Mouse (Mus musculus): ENCODE results near the gene Kdm1a.

Gene Kdm1a

GRCm38 (mm10) chr4:136601476-136601875 lies 1.0 kb downstream of the Kdm1a start:
- peak; percentile 58 for DNase-seq

- DNase-seq = no peak
These were observed 2.0 kb downstream of the Kdm1a start for GRCm38 (mm10) chr4:136600536-136600935.

GRCm38 (mm10) chr4:136599869-136600268 lies 2.7 kb downstream of the Kdm1a start:
- no peak for DNase-seq

GRCm38 (mm10) chr4:136598268-136598876 lies 4.2 kb downstream of the Kdm1a start:
- no peak for DNase-seq

- DNase-seq = no peak
These were observed 7.3 kb downstream of the Kdm1a start for GRCm38 (mm10) chr4:136595221-136595620.

- no peak for DNase-seq
These were observed 8.5 kb downstream of the Kdm1a start for GRCm38 (mm10) chr4:136594006-136594405.

GRCm38 (mm10) chr4:136592111-136592510 lies 10.4 kb downstream of the Kdm1a start:
- no peak for DNase-seq

- DNase-seq = no peak
These were observed 14.5 kb downstream of the Kdm1a start for GRCm38 (mm10) chr4:136588003-136588402.

GRCm38 (mm10) chr4:136587221-136587827 lies 15.2 kb downstream of the Kdm1a start:
- no peak for DNase-seq

- no peak for DNase-seq
These were observed 20.6 kb downstream of the Kdm1a start for GRCm38 (mm10) chr4:136581885-136582284.

- DNase-seq = no peak
These were observed 32.5 kb downstream of the Kdm1a start for GRCm38 (mm10) chr4:136569998-136570397.

- DNase-seq = no peak
These were observed 33.9 kb downstream of the Kdm1a start for GRCm38 (mm10) chr4:136568629-136569028.

GRCm38 (mm10) chr4:136562755-136563154 lies 39.8 kb downstream of the Kdm1a start:
- no peak for DNase-seq

- DNase-seq = no peak
These were observed 42.1 kb downstream of the Kdm1a start for GRCm38 (mm10) chr4:136560270-136560991.

GRCm38 (mm10) chr4:136559690-136560089 lies 42.8 kb downstream of the Kdm1a start:
- DNase-seq = no peak

- DNase-seq = no peak
These were observed 44.9 kb downstream of the Kdm1a start for GRCm38 (mm10) chr4:136557638-136558037.

- no peak for DNase-seq
These were observed 49.4 kb downstream of the Kdm1a start for GRCm38 (mm10) chr4:136553108-136553507.

- no peak for DNase-seq
These were observed 54.1 kb downstream of the Kdm1a start for GRCm38 (mm10) chr4:136548381-136548801.

- no peak for DNase-seq
These were observed 54.8 kb downstream of the Kdm1a start for GRCm38 (mm10) chr4:136547721-136548120.

GRCm38 (mm10) chr4:136546279-136547045 lies 56.1 kb downstream of the Kdm1a start:
- DNase-seq = no peak

- no peak for DNase-seq
These were observed 57.4 kb downstream of the Kdm1a start for GRCm38 (mm10) chr4:136545151-136545550.

GRCm38 (mm10) chr4:136526412-136526811 lies 76.1 kb downstream of the Kdm1a start:
- peak; percentile 74 for DNase-seq

GRCm38 (mm10) chr4:136524309-136524708 lies 78.2 kb downstream of the Kdm1a start:
- no peak for DNase-seq
